Mouse (Mus musculus) midbrain, embryonic 13.5 days (tissue): Measurements from ENCODE around the gene Lmnb2. TPM values are rescaled to one million over a fixed set of nuclear protein-coding genes. Genes with fewer than 3 reads are reported as not detected.
A peak's percentile ranks its signal among the peaks of the same experiment; 100 is the strongest.

Experiments used
- ATAC-seq: fragments of 200-750 bp; cut with Nextera tagmentation; 2 replicates; pipeline ENCODE4 v1.8.0; 2017; ENCODE audit warnings: mild to moderate bottlenecking, moderate TSS enrichment, moderate library complexity
- H3K27ac ChIP-seq: fragments of 300-500 bp; sonication (generic); 2 replicates; pipeline ENCODE4 v1.5.1; 2015; ENCODE audit warnings: inconsistent platforms, mild to moderate bottlenecking, moderate library complexity
- H3K27me3 ChIP-seq: fragments of 300-500 bp; sonication (generic); 2 replicates; pipeline ENCODE4 v1.6.1; 2015; ENCODE audit warnings: mild to moderate bottlenecking, inconsistent platforms
- H3K36me3 ChIP-seq: fragments of 300-500 bp; sonication (generic); 2 replicates; pipeline ENCODE4 v1.6.1; 2015; ENCODE audit warnings: mild to moderate bottlenecking, inconsistent platforms
- H3K4me1 ChIP-seq: fragments of 300-500 bp; sonication (generic); replicated peaks from 2 replicates; pipeline ENCODE4 v1.6.1; 2015; ENCODE audit warnings: inconsistent platforms
- H3K4me2 ChIP-seq: fragments of 300-500 bp; sonication (generic); replicated peaks from 2 replicates; pipeline ENCODE4 v1.6.1; 2015; ENCODE audit warnings: moderate library complexity, mild to moderate bottlenecking, inconsistent platforms
- H3K4me3 ChIP-seq: fragments of 300-500 bp; sonication (generic); replicated peaks from 2 replicates; pipeline ENCODE4 v1.5.1; 2015; ENCODE audit warnings: mild to moderate bottlenecking, inconsistent platforms
- H3K9ac ChIP-seq: fragments of 300-500 bp; sonication (generic); replicated peaks from 2 replicates; pipeline ENCODE4 v1.6.1; 2015; ENCODE audit warnings: mild to moderate bottlenecking, inconsistent platforms
- H3K9me3 ChIP-seq: fragments of 300-500 bp; sonication (generic); 2 replicates; pipeline ENCODE4 v1.6.1; 2016; ENCODE audit warnings: mild to moderate bottlenecking, inconsistent platforms
- WGBS: fragments of 180-500 bp; shearing (Covaris S2); methylation state at CpG from one replicate; pipeline ENCODE4 v1.1.7; 2015; 5-methylcytosine and 5-hydroxymethylcytosine counted together
- polyA plus RNA-seq: library from polyadenylated mRNA; unstranded; fragments of >200 nt; fragmentation: Nextera tagmentation; extraction: Ambion mirVana; gene quantifications from 2 replicates; pipeline ENCODE4 v1.2.1, GENCODE M21; 2015

Lmnb2 gene
- polyA plus RNA-seq, 1 experiment from 2014 or later, result 48.2 TPM

GRCm38 (mm10) chr10:80934136-80934985 is 16.3 kb upstream of the Lmnb2 start:
- Histone ChIP-seq H3K4me2 (no peak overlapping the region; the same call in 1 of the 2 replicates), H3K27me3 (peaks cover 91% of the 10 kb centered on the region), H3K4me3 (no peak overlapping the region), H3K36me3 (no peaks in the 10 kb centered on the region), H3K27ac (no peak overlapping the region), H3K9ac (no peak overlapping the region), H3K4me1 (peaks cover 80% of the 10 kb centered on the region), H3K9me3 (no peaks in the 10 kb centered on the region)
- no peak for ATAC-seq
- WGBS, result 35% methylated on average over 14 of the region's 14 CpGs

- peaks cover 79% of the 10 kb centered on the region for H3K4me1 ChIP-seq
- peak overlapping the region; percentile 18 for H3K4me3 ChIP-seq
- no peaks in the 10 kb centered on the region for H3K9me3 ChIP-seq
- H3K27ac ChIP-seq, result no peak overlapping the region
- WGBS, result 3% methylated on average over 21 of the region's 21 CpGs
- H3K9ac ChIP-seq, result no peak overlapping the region
- peak overlapping the region; percentile 29 for H3K4me2 ChIP-seq
- peaks cover 82% of the 10 kb centered on the region for H3K27me3 ChIP-seq
- no peak for ATAC-seq
- H3K36me3 ChIP-seq, result no peaks in the 10 kb centered on the region
These were observed 15.5 kb upstream of the Lmnb2 start for GRCm38 (mm10) chr10:80933421-80933979.

- H3K27me3 ChIP-seq, result peaks cover 76% of the 10 kb centered on the region
- 4% methylated on average over 17 of the region's 17 CpGs for WGBS
These were observed 14.8 kb upstream of the Lmnb2 start for GRCm38 (mm10) chr10:80932700-80933420.

GRCm38 (mm10) chr10:80932206-80932605 is 14.2 kb upstream of the Lmnb2 start:
- H3K27me3 ChIP-seq, result peaks cover 69% of the 10 kb centered on the region
- H3K4me3 ChIP-seq, result peak overlapping the region; percentile 42
- no peak for ATAC-seq
- no peaks in the 10 kb centered on the region for H3K36me3 ChIP-seq
- H3K4me2 ChIP-seq, result peak overlapping the region; percentile 79
- no peak overlapping the region for H3K27ac ChIP-seq
- no peak overlapping the region for H3K9ac ChIP-seq
- no peaks in the 10 kb centered on the region for H3K9me3 ChIP-seq
- under 1% methylated on average over 20 of the region's 20 CpGs for WGBS
- H3K4me1 ChIP-seq, result peaks cover 68% of the 10 kb centered on the region

More at GRCm38 (mm10) chr10:80932700-80933420, 14.8 kb upstream of the Lmnb2 start:
- Histone ChIP-seq H3K4me1 (peaks cover 74% of the 10 kb centered on the region), H3K9ac (no peak overlapping the region), H3K27ac (no peak overlapping the region), H3K9me3 (no peaks in the 10 kb centered on the region), H3K4me2 (peak overlapping the region; percentile 79), H3K4me3 (peak overlapping the region; percentile 42), H3K36me3 (no peaks in the 10 kb centered on the region)
- ATAC-seq, result no peak

- 1% methylated on average over 26 of the region's 26 CpGs for WGBS
- Histone ChIP-seq H3K9me3 (no peaks in the 10 kb centered on the region), H3K27me3 (peaks cover 64% of the 10 kb centered on the region), H3K36me3 (no peaks in the 10 kb centered on the region), H3K4me1 (peaks cover 62% of the 10 kb centered on the region), H3K9ac (no peak overlapping the region), H3K4me2 (peak overlapping the region; percentile 79), H3K27ac (no peak overlapping the region), H3K4me3 (peak overlapping the region; percentile 42)
- no peak for ATAC-seq
These were observed 13.7 kb upstream of the Lmnb2 start for GRCm38 (mm10) chr10:80931695-80932094.

GRCm38 (mm10) chr10:80931153-80931671 is 13.2 kb upstream of the Lmnb2 start:
- H3K4me3 ChIP-seq, result peak overlapping the region; percentile 42
- WGBS, result 1% methylated on average over 11 of the region's 14 CpGs
- H3K9me3 ChIP-seq, result no peaks in the 10 kb centered on the region
- peak overlapping the region; percentile 79 for H3K4me2 ChIP-seq
- peaks cover 60% of the 10 kb centered on the region for H3K27me3 ChIP-seq
- H3K27ac ChIP-seq, result no peak overlapping the region
- no peak for ATAC-seq
- H3K36me3 ChIP-seq, result no peaks in the 10 kb centered on the region
- H3K9ac ChIP-seq, result peak overlapping the region; percentile 56; the same call in 1 of the 2 replicates
- H3K4me1 ChIP-seq, result peaks cover 58% of the 10 kb centered on the region

- Histone ChIP-seq H3K36me3 (no peaks in the 10 kb centered on the region), H3K9me3 (no peaks in the 10 kb centered on the region), H3K4me2 (peak overlapping the region; percentile 79), H3K9ac (peak overlapping the region; percentile 56; the same call in 1 of the 2 replicates), H3K27ac (no peak overlapping the region), H3K27me3 (peaks cover 53% of the 10 kb centered on the region), H3K4me1 (peaks cover 51% of the 10 kb centered on the region), H3K4me3 (peak overlapping the region; percentile 42)
- WGBS, result 1% methylated on average over 45 of the region's 45 CpGs
- ATAC-seq, result peak; percentile 5; the same call in 1 of the 2 replicates
These were observed 12.5 kb upstream of the Lmnb2 start for GRCm38 (mm10) chr10:80930361-80931152.

GRCm38 (mm10) chr10:80929299-80930226 is 11.5 kb upstream of the Lmnb2 start, which contains the start of gene Gadd45b:
Gene Gadd45b, plus strand, starts transcription at chr10:80930073.
- peak; percentile 83 for ATAC-seq
- Histone ChIP-seq H3K4me2 (peak within 1 kb of the TSS; percentile 79), H3K4me3 (peak within 1 kb of the TSS; percentile 51), H3K9ac (peak within 1 kb of the TSS; percentile 73), H3K9me3 (no peaks in the 10 kb centered on the region), H3K4me1 (peaks cover 47% of the 10 kb centered on the region), H3K27ac (peak within 1 kb of the TSS; percentile 74), H3K27me3 (peaks cover 43% of the 10 kb centered on the region), H3K36me3 (no peaks in the 10 kb centered on the region)
- WGBS, result 0% methylated on average over 56 of the region's 56 CpGs

GRCm38 (mm10) chr10:80928586-80929298 is 10.7 kb upstream of the Lmnb2 start:
- Histone ChIP-seq H3K27me3 (peaks cover 35% of the 10 kb centered on the region), H3K4me3 (peak overlapping the region; percentile 51), H3K27ac (peak overlapping the region; percentile 74), H3K9ac (peak overlapping the region; percentile 73), H3K36me3 (no peaks in the 10 kb centered on the region), H3K4me1 (peaks cover 47% of the 10 kb centered on the region), H3K9me3 (no peaks in the 10 kb centered on the region), H3K4me2 (peak overlapping the region; percentile 79)
- under 1% methylated on average over 48 of the region's 48 CpGs for WGBS
- peak; percentile 38 for ATAC-seq

- 44% methylated on average over 3 of the region's 3 CpGs for WGBS
- H3K9me3 ChIP-seq, result no peaks in the 10 kb centered on the region
- peaks cover 18% of the 10 kb centered on the region for H3K4me1 ChIP-seq
- peaks cover 2% of the 10 kb centered on the region for H3K27me3 ChIP-seq
- H3K27ac ChIP-seq, result no peak overlapping the region
- no peak overlapping the region for H3K4me2 ChIP-seq
- H3K9ac ChIP-seq, result no peak overlapping the region
- no peak for ATAC-seq
- H3K4me3 ChIP-seq, result no peak overlapping the region
- H3K36me3 ChIP-seq, result no peaks in the 10 kb centered on the region
These were observed 7.4 kb upstream of the Lmnb2 start for GRCm38 (mm10) chr10:80925472-80925871.
